Mouse (Mus musculus) thymus, postnatal 10 days (tissue): Measurements from ENCODE around the gene Olfr314.

Experiments
- DNase-seq, 2 experiments: peaks; one replicate each; pipeline ENCODE4 v3.0.0; 2021; ENCODE audit warnings: low spot score in 2 of 2

Olfr314 gene

GRCm38 (mm10) chr11:58832541-58832940 lies 49.8 kb downstream of the Olfr314 start:
- peak; percentile 49 to 62 for DNase-seq
